Mouse (Mus musculus): ENCODE results near the gene Fgf18. TPM values are rescaled to one million over a fixed set of nuclear protein-coding genes. Genes with fewer than 3 reads are reported as not detected.

Gene Fgf18
- polyA plus RNA-seq, 1 experiment from 2014 or later: 4.3 TPM

DNA sequence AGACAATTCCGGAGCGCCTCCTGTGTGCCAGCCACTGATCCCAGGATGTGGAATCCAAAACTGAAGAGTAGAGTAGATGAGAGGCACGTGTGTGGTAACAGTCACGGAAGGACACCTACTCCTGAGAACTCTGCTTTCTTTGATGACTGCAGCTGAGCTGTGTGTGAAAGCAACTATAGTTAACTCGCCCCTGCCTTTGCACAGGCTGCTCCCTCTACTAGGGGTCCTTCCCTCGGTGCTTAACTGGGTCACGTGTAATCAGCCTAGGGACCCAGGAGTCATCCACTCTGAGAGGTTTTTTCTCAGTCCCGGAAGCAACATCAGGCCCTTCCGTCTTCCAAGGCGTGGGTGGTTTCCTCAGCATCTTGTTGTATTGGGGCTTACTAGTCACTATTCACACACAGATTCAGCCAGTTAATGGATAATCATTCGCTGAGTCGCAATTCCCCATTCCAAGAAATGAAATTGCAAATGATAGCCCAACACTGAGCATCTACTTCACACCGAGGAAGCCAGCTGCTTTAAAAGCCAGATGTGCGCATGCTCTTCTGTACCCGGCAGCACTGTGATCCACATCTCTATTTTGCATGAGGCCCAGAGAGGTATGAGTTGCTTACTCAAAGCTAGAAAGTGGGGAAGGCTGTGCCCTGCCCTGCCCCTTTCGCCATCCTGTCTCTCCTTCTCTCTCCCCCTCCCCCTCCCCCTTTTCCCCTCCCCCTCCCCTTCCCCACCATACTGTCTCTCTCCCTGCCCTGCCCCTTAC is 67.0 kb downstream of the Fgf18 start:
- Histone ChIP-seq H3K4me1 (peaks cover 9% of the 10 kb centered on the region; the same call in 1 of the 2 replicates), H3K36me3 (no peaks in the 10 kb centered on the region), H3K27me3 (no peaks in the 10 kb centered on the region), H3K4me2 (replicated peaks) (no peak overlapping the region), H3K9me3 (no peaks in the 10 kb centered on the region), H3K27ac (replicated peaks) (no peak overlapping the region), H3K4me3 (no peak overlapping the region), H3K9ac (replicated peaks) (no peak overlapping the region)
- WGBS: 76% methylated on average over 16 of the region's 16 CpGs
- ATAC-seq (replicated peaks): no peak

GRCm38 (mm10) chr11:33079424-33079823 is 67.8 kb downstream of the Fgf18 start:
- no peak overlapping the region for H3K4me3 ChIP-seq
- WGBS: 60% methylated on average over 6 of the region's 6 CpGs
- H3K4me1 ChIP-seq: peaks cover 16% of the 10 kb centered on the region; the same call in 1 of the 2 replicates
- no peak overlapping the region for H3K9ac ChIP-seq (replicated peaks)
- H3K27ac ChIP-seq (replicated peaks): no peak overlapping the region
- no peaks in the 10 kb centered on the region for H3K27me3 ChIP-seq
- H3K36me3 ChIP-seq: no peaks in the 10 kb centered on the region
- no peak for ATAC-seq (replicated peaks)
- no peak overlapping the region for H3K4me2 ChIP-seq (replicated peaks)
- H3K9me3 ChIP-seq: no peaks in the 10 kb centered on the region

- no peak for ATAC-seq (replicated peaks)
- 43% methylated on average over 7 of the region's 7 CpGs for WGBS
Measured at GRCm38 (mm10) chr11:33078036-33078435, 69.2 kb downstream of the Fgf18 start.

GRCm38 (mm10) chr11:33075293-33075692 is 71.9 kb downstream of the Fgf18 start:
- Histone ChIP-seq H3K36me3 (no peaks in the 10 kb centered on the region), H3K9me3 (no peaks in the 10 kb centered on the region), H3K9ac (replicated peaks) (no peak overlapping the region), H3K4me1 (peaks cover 20% of the 10 kb centered on the region; the same call in 1 of the 2 replicates), H3K27me3 (no peaks in the 10 kb centered on the region), H3K27ac (replicated peaks) (no peak overlapping the region), H3K4me2 (replicated peaks) (no peak overlapping the region), H3K4me3 (no peak overlapping the region)
- peak; percentile 55; the same call in 1 of the 2 replicates for ATAC-seq (replicated peaks)
- WGBS: 38% methylated on average over 8 of the region's 8 CpGs

More at GRCm38 (mm10) chr11:33078036-33078435, 69.2 kb downstream of the Fgf18 start:
- no peaks in the 10 kb centered on the region for H3K36me3 ChIP-seq
- H3K27me3 ChIP-seq: no peaks in the 10 kb centered on the region
- H3K9ac ChIP-seq (replicated peaks): no peak overlapping the region
- no peak overlapping the region for H3K27ac ChIP-seq (replicated peaks)
- H3K9me3 ChIP-seq: no peaks in the 10 kb centered on the region
- H3K4me3 ChIP-seq: no peak overlapping the region
- no peak overlapping the region for H3K4me2 ChIP-seq (replicated peaks)
- peaks cover 16% of the 10 kb centered on the region; the same call in 1 of the 2 replicates for H3K4me1 ChIP-seq

GRCm38 (mm10) chr11:33074541-33074940 is 72.7 kb downstream of the Fgf18 start:
- Histone ChIP-seq H3K36me3 (no peaks in the 10 kb centered on the region), H3K27me3 (no peaks in the 10 kb centered on the region), H3K9ac (replicated peaks) (no peak overlapping the region), H3K9me3 (no peaks in the 10 kb centered on the region), H3K4me3 (no peak overlapping the region), H3K4me1 (peaks cover 19% of the 10 kb centered on the region; the same call in 1 of the 2 replicates), H3K4me2 (replicated peaks) (no peak overlapping the region), H3K27ac (replicated peaks) (no peak overlapping the region)
- 73% methylated on average over 7 of the region's 7 CpGs for WGBS
- ATAC-seq (replicated peaks): no peak

- no peak overlapping the region for H3K27ac ChIP-seq (replicated peaks)
- 91% methylated on average over 5 of the region's 5 CpGs for WGBS
- H3K4me2 ChIP-seq (replicated peaks): no peak overlapping the region
- H3K9me3 ChIP-seq: no peaks in the 10 kb centered on the region
- no peak overlapping the region for H3K9ac ChIP-seq (replicated peaks)
- H3K4me3 ChIP-seq: no peak overlapping the region
- peaks cover 16% of the 10 kb centered on the region; the same call in 1 of the 2 replicates for H3K4me1 ChIP-seq
- H3K27me3 ChIP-seq: no peaks in the 10 kb centered on the region
- ATAC-seq (replicated peaks): no peak
- H3K36me3 ChIP-seq: no peaks in the 10 kb centered on the region
Measured at GRCm38 (mm10) chr11:33071358-33071922, 75.8 kb downstream of the Fgf18 start.

- H3K9ac ChIP-seq (replicated peaks): no peak overlapping the region
- no peaks in the 10 kb centered on the region for H3K36me3 ChIP-seq
- no peaks in the 10 kb centered on the region for H3K27me3 ChIP-seq
- H3K4me2 ChIP-seq (replicated peaks): no peak overlapping the region
- peaks cover 15% of the 10 kb centered on the region; the same call in 1 of the 2 replicates for H3K4me1 ChIP-seq
- WGBS: 38% methylated on average over 6 of the region's 6 CpGs
- H3K27ac ChIP-seq (replicated peaks): 0 out of 2 replicates have a peak overlapping the region, but pooled peaks have one; percentile 4
- no peaks in the 10 kb centered on the region for H3K9me3 ChIP-seq
- no peak overlapping the region for H3K4me3 ChIP-seq
- ATAC-seq (replicated peaks): peak; percentile 83
Measured at GRCm38 (mm10) chr11:33070520-33070919, 76.7 kb downstream of the Fgf18 start.

Other genes with a start within 250 kb of the Fgf18 start
- 492 and 513 TPM in 2 replicates for gene Npm1, start 15.8 kb upstream of the Fgf18 start, polyA plus RNA-seq (2015; fragmentation: Nextera tagmentation; extraction: Ambion mirVana)
- gene Tlx3, start 56.2 kb upstream of the Fgf18 start, polyA plus RNA-seq (2015; fragmentation: Nextera tagmentation; extraction: Ambion mirVana): 0.18 TPM in 1 of 2 replicates, not detected in the other
- gene Gm12117, start 129.3 kb upstream of the Fgf18 start, polyA plus RNA-seq (2015; fragmentation: Nextera tagmentation; extraction: Ambion mirVana): not detected in 2 replicates